Mouse (Mus musculus): ENCODE results near the gene Olfr68. TPM values are rescaled to one million over a fixed set of nuclear protein-coding genes. Genes with fewer than 3 reads are reported as not detected.
"Not testable (repeated sequence)": the region's sequence is repeated elsewhere in the genome, so short reads cannot be mapped to it uniquely, and the experiment has no call there.

Gene Olfr68
- total RNA-seq, 2 experiments from 2014 or later = not detected

DNA sequence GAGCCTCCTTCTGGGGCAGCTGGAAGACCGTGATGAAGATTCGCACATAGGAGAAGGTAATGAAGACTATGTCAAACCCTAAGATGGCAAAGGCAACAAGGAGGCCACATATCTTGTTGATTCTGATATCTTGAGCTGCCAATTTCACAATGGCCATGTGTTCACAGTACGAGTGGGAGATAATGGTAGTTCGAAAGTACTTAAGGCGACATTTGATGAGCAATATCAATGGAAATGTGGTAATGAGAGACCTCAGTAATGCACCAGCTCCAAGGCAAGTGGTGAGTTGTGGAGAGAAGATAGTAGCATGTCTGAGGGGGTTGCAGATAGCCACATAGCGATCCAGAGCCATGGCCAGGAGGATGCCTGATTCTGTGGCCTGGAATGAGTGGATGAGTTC, 11.8 kb downstream of the Olfr68 start:
- not testable (repeated sequence) for DNase-seq (ENCODE audit: low spot score in 2 of 2)

DNA sequence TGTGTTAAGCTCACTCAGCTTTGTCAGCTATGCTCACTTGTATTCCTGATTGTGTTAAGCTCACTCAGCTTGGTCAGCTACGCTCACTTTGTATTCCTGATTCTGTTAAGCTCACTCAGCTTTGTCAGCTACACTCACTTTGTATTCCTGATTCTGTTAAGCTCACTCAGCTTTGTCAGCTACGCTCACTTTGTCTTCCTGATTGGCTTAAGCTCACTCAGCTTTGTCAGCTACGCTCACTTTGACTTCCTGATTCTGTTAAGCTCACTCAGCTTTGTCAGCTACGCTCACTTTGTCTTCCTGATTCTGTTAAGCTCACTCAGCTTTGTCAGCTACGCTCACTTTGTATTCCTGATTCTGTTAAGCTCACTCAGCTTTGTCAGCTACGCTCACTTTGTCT, 17.3 kb downstream of the Olfr68 start:
- not testable (repeated sequence) for DNase-seq (ENCODE audit: low spot score in 2 of 2)

DNA sequence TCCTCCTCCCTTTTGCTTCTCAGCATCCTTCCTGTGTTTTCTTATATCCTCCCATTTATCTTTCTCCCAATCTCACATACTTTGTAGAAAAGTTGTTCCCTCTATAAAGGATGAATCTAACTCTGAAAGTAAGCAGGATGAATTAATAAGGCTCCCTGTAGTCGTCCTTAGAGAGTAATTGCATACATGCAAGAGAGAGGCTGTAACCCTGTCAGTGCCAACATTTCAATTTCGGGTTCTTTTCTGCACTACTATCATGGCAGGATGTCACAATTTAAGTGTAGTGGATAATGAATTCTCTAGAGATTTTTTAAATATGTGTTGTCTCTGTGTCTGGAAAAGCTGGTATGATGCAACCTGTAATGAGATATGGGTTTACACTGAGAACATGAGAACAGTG, 22.3 kb downstream of the Olfr68 start, which contains the start of gene Olfr630:
Gene Olfr630, minus strand, starts transcription at position 101 of the 400 bp plus-strand sequence.
- no peak for DNase-seq (ENCODE audit: low spot score in 2 of 2)

DNA sequence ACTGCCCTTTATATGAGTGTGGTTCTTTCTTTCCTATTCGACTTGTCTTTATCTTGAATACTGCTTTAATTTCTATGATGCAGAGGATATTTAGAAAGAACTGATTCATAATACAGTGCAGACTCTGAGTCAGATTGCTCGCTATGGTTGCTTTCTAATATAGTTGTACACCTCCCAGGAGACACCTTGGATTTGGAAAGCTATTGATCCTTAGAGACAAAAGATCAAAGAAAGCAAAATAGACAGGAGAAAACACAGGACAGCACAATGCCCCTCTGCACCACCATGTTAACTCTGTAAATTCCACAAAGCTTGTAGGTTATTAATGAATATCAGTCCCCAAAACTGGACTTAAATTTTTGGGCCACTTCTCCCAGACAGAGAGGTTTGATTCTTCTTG, 34.7 kb downstream of the Olfr68 start, which contains the start of gene Olfr629:
Gene Olfr629, minus strand, starts transcription at position 101 of the 400 bp plus-strand sequence.
- DNase-seq (ENCODE audit: low spot score in 2 of 2) = no peak

DNA sequence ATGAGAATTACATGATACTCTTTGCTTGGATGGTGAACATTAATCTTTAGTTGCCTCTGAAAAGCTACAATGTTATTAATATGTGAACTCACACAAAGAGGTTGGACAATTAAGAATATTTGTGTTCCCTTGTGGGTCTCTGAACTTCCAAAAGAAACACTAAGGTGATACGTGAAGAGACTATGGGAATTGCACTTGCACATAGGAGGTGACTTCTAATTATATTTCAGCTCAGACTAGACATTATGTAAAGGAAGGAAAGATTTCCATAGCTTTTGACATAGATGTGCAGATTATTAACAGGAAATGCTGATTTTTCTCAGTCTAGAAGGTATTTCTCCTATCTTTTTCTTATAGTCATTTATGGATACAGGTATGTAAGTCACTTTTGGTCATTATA, 49.4 kb downstream of the Olfr68 start, which contains the start of gene Olfr628:
Gene Olfr628, plus strand, starts transcription at position 301 of the 400 bp plus-strand sequence.
- no peak for DNase-seq (ENCODE audit: low spot score in 2 of 2)

Other genes starting within 250 kb of the Olfr68 start
- gene Olfr612, start 237.0 kb downstream of the Olfr68 start, total RNA-seq (2021) = not detected
- not detected for gene Olfr613, start 231.6 kb downstream of the Olfr68 start, total RNA-seq (2021)
- gene Olfr615, start 223.6 kb downstream of the Olfr68 start, total RNA-seq (2021) = not detected
- gene Olfr616, start 210.6 kb downstream of the Olfr68 start, total RNA-seq (2021) = not detected
- not detected for gene Olfr617, start 206.6 kb downstream of the Olfr68 start, total RNA-seq (2021)
- not detected for gene Olfr618, start 189.6 kb downstream of the Olfr68 start, total RNA-seq (2021)
- gene Olfr619, start 179.1 kb downstream of the Olfr68 start, total RNA-seq (2021) = not detected
- gene Olfr620, start 167.2 kb downstream of the Olfr68 start, total RNA-seq (2021) = not detected
- gene Olfr622, start 137.0 kb downstream of the Olfr68 start, total RNA-seq (2021) = not detected
- not detected for gene Olfr623, start 116.0 kb downstream of the Olfr68 start, total RNA-seq (2021)
- under 1 TPM in 1 of 2 experiments, not detected in 1; 0.05 TPM for gene Olfr624, start 108.5 kb downstream of the Olfr68 start, total RNA-seq (2021)
- gene Olfr625-ps1, start 97.0 kb downstream of the Olfr68 start, total RNA-seq (2021) = not detected
- not detected for gene Olfr243, start 65.0 kb downstream of the Olfr68 start, total RNA-seq (2021)
- gene Olfr628, start 49.3 kb downstream of the Olfr68 start, total RNA-seq (2021) = not detected
- gene Olfr629, start 34.8 kb downstream of the Olfr68 start, total RNA-seq (2021) = not detected
- not detected for gene Olfr630, start 22.4 kb downstream of the Olfr68 start, total RNA-seq (2021)
- gene Olfr69, start 8.1 kb downstream of the Olfr68 start, total RNA-seq (2021) = not detected
- not detected for gene Olfr67, start 12.1 kb upstream of the Olfr68 start, total RNA-seq (2021)
- 10 to 100 TPM; 26.0 to 31.8 TPM for gene Hbb-bt, start 34.3 kb upstream of the Olfr68 start, total RNA-seq (2021)
- gene Hbb-bs, start 48.4 kb upstream of the Olfr68 start, total RNA-seq (2021) = 100 to 1,000 TPM; 267 to 283 TPM
- not detected for gene Hbb-bh2, start 60.8 kb upstream of the Olfr68 start, total RNA-seq (2021)
- not detected for gene Hbb-bh1, start 63.5 kb upstream of the Olfr68 start, total RNA-seq (2021)
- not detected for gene Hbb-y, start 73.5 kb upstream of the Olfr68 start, total RNA-seq (2021)
- not detected for gene Olfr66, start 106.6 kb upstream of the Olfr68 start, total RNA-seq (2021)
- gene Olfr64, start 114.8 kb upstream of the Olfr68 start, total RNA-seq (2021) = not detected
- not detected for gene Olfr65, start 123.8 kb upstream of the Olfr68 start, total RNA-seq (2021)
- gene Olfr631, start 149.1 kb upstream of the Olfr68 start, total RNA-seq (2021) = not detected
- not detected for gene Olfr632, start 154.6 kb upstream of the Olfr68 start, total RNA-seq (2021)
- not detected for gene Olfr633, start 164.7 kb upstream of the Olfr68 start, total RNA-seq (2021)
- gene Olfr635, start 191.5 kb upstream of the Olfr68 start, total RNA-seq (2021) = under 1 TPM in 1 of 2 experiments, not detected in 1; 0.05 TPM
- gene Olfr638, start 219.0 kb upstream of the Olfr68 start, total RNA-seq (2021) = not detected
- gene Olfr639, start 237.6 kb upstream of the Olfr68 start, total RNA-seq (2021) = under 1 TPM in 1 of 2 experiments, not detected in 1; 0.05 TPM
- not detected for gene Olfr640, start 245.9 kb upstream of the Olfr68 start, total RNA-seq (2021)

Data from layer of hippocampus, adult 18-20 months (tissue).